Mouse (Mus musculus) heart, embryonic 14.5 days (tissue): Measurements from ENCODE around the gene Pygl. TPM values are rescaled to one million over a fixed set of nuclear protein-coding genes. Genes with fewer than 3 reads are reported as not detected.

Experiments used
- ATAC-seq: fragments of 200-750 bp; cut with Nextera tagmentation; 2 replicates; pipeline ENCODE4 v1.8.0; 2017; ENCODE audit warnings: low read depth, moderate TSS enrichment; ENCODE audit not compliant: insufficient number of reproducible peaks, insufficient read depth, low FRiP score
- H3K27ac ChIP-seq, 2 experiments: fragments of 200-500 bp in 1 of 2; fragments of 300-500 bp in 1 of 2; sonication (generic) in 1 of 2; replicated peaks in 1 of 2; 2 replicates each; pipeline ENCODE4 v1.5.1; 2012 to 2014; ENCODE audit warnings: low read depth in 2 of 2, low read length in 2 of 2, control low read depth in 1 of 2, mild to moderate bottlenecking in 1 of 2, mixed read lengths in 1 of 2; ENCODE audit not compliant: control insufficient read depth in 1 of 2, insufficient read depth in 1 of 2
- H3K27me3 ChIP-seq: fragments of 300-500 bp; sonication (generic); 2 replicates; pipeline ENCODE4 v1.6.1; 2014; ENCODE audit warnings: mild to moderate bottlenecking, low read length, control low read depth; ENCODE audit not compliant: control insufficient read depth, insufficient read depth
- H3K36me3 ChIP-seq: fragments of 300-500 bp; sonication (generic); 2 replicates; pipeline ENCODE4 v1.6.1; 2014; ENCODE audit warnings: mild to moderate bottlenecking, control low read depth, low read length, mixed read lengths; ENCODE audit not compliant: control insufficient read depth, insufficient read depth
- H3K4me1 ChIP-seq, 2 experiments: fragments of 200-500 bp in 1 of 2; fragments of 300-500 bp in 1 of 2; sonication (generic) in 1 of 2; 2 replicates each; pipeline ENCODE4 v1.6.1; 2012 to 2014; ENCODE audit warnings: low read length in 2 of 2, control low read depth in 1 of 2, mixed read lengths in 1 of 2; ENCODE audit not compliant: control insufficient read depth in 2 of 2, insufficient read depth in 2 of 2
- H3K4me2 ChIP-seq: fragments of 300-500 bp; sonication (generic); 2 replicates; pipeline ENCODE4 v1.6.1; 2014; ENCODE audit warnings: mild to moderate bottlenecking, low read length
- H3K4me3 ChIP-seq, 2 experiments: fragments of 200-500 bp in 1 of 2; fragments of 300-500 bp in 1 of 2; sonication (generic) in 1 of 2; 2 replicates each; pipeline ENCODE4 v1.5.1; 2012 to 2014; ENCODE audit warnings: low read length in 2 of 2, mild to moderate bottlenecking in 2 of 2, control low read depth in 1 of 2, low read depth in 1 of 2, moderate library complexity in 1 of 2; ENCODE audit not compliant: control insufficient read depth in 1 of 2, insufficient read depth in 1 of 2
- H3K9ac ChIP-seq: fragments of 300-500 bp; sonication (generic); 2 replicates; pipeline ENCODE4 v1.6.1; 2014; ENCODE audit warnings: mild to moderate bottlenecking, low read length
- H3K9me3 ChIP-seq: fragments of 300-500 bp; sonication (generic); 2 replicates; pipeline ENCODE4 v1.6.1; 2016; ENCODE audit warnings: low read length, control low read depth; ENCODE audit not compliant: control insufficient read depth
- WGBS: fragments of 180-500 bp; shearing (Covaris S2); extraction: QIAGEN DNeasy Blood & Tissue Kit; methylation state at CpG from one replicate; pipeline ENCODE4 v1.1.7; 2014; 5-methylcytosine and 5-hydroxymethylcytosine counted together
- polyA plus RNA-seq: library from polyadenylated mRNA; unstranded; fragments of >200 nt; fragmentation: Nextera tagmentation; extraction: Ambion mirVana; gene quantifications from 2 replicates; pipeline ENCODE4 v1.2.1, GENCODE M21; 2014

The Pygl gene
- polyA plus RNA-seq, 1 experiment from 2014 or later: 41.4 TPM

- WGBS: 85% methylated on average over 4 of the region's 4 CpGs
- H3K27me3 ChIP-seq: no peaks in the 10 kb centered on the region
- peaks cover 3% of the 10 kb centered on the region for H3K36me3 ChIP-seq
- H3K4me3 ChIP-seq: no peak overlapping the region
- no peak overlapping the region for H3K9ac ChIP-seq
- H3K27ac ChIP-seq: no peak overlapping the region
- H3K4me1 ChIP-seq: no peaks in the 10 kb centered on the region; a peak in 1 of 4 replicates
- no peak for ATAC-seq
- no peak overlapping the region for H3K4me2 ChIP-seq
- H3K9me3 ChIP-seq: no peaks in the 10 kb centered on the region
Observed at GRCm38 (mm10) chr12:70212501-70212900, 18.8 kb downstream of the Pygl start.

- H3K9me3 ChIP-seq: no peaks in the 10 kb centered on the region
- no peak overlapping the region for H3K4me2 ChIP-seq
- 69% methylated on average over 5 of the region's 5 CpGs for WGBS
- no peak overlapping the region for H3K27ac ChIP-seq
- ATAC-seq: no peak
- peaks cover 10% of the 10 kb centered on the region; the same call in 1 of the 2 replicates for H3K36me3 ChIP-seq
- no peaks in the 10 kb centered on the region for H3K4me1 ChIP-seq
- H3K27me3 ChIP-seq: no peaks in the 10 kb centered on the region
- no peak overlapping the region for H3K4me3 ChIP-seq
- H3K9ac ChIP-seq: no peak overlapping the region
Observed at GRCm38 (mm10) chr12:70208214-70208613, 23.1 kb downstream of the Pygl start.

GRCm38 (mm10) chr12:70204433-70204832, 26.9 kb downstream of the Pygl start:
- ATAC-seq: no peak
- Histone ChIP-seq H3K9me3 (no peaks in the 10 kb centered on the region), H3K4me1 (no peaks in the 10 kb centered on the region), H3K4me3 (no peak overlapping the region), H3K27me3 (no peaks in the 10 kb centered on the region), H3K4me2 (no peak overlapping the region), H3K9ac (no peak overlapping the region), H3K36me3 (peaks cover 19% of the 10 kb centered on the region; the same call in 1 of the 2 replicates), H3K27ac (no peak overlapping the region)
- WGBS: 77% methylated on average over 8 of the region's 8 CpGs

DNA sequence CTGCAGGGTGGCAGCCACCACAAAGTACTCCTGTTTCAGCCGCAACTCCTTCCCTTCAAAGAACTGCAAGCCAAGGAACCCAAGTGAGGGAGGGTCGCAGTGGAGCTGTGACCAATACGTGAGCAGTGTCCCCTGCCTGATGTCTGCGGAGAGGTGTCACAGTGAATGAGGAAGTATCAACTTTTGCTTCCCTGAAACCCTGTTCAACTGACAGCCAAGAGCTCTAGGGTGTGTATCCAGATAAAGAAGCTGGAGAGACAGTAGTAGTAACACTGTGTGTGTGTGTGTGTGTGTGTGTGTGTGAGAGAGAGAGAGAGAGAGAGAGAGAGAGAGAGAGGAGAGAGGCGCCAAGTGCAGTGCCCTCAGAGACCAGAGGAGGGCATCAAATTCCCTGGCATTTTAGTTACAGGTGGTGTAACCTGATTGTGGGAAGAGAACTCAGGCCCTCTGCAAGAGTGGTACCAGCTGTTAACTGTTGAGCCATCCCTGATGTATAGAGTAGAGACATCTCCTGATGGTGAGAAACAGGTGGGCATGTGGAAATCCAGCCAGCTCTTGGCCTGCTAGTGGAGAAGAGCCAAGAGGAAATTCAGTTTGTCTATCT, 29.3 kb downstream of the Pygl start:
- Histone ChIP-seq H3K27ac (no peak overlapping the region), H3K4me1 (no peaks in the 10 kb centered on the region), H3K36me3 (peaks cover 29% of the 10 kb centered on the region), H3K27me3 (no peaks in the 10 kb centered on the region), H3K9me3 (no peaks in the 10 kb centered on the region), H3K4me2 (no peak overlapping the region), H3K9ac (no peak overlapping the region), H3K4me3 (no peak overlapping the region)
- WGBS: 72% methylated on average over 5 of the region's 5 CpGs
- no peak for ATAC-seq

DNA sequence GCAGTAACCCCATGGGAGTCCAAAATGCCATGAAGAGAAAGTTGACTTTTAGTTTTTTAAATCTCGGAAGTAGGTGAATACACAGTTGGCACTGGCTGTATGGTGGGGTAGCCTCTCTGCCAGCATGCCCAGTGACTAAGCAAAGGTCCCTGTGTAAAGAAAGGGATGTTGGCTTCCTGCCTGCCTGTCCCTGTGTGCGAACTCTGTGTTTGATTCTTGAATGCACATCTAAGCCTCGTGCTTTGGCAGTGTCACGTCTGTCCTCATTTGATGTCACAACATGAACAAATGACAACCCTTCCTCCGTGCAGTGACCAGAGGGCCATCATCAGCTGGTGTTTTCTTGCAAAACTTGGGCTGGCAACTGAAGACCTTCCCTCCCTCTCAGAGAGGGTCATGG, 34.9 kb downstream of the Pygl start:
- H3K9me3 ChIP-seq: no peaks in the 10 kb centered on the region
- H3K36me3 ChIP-seq: peaks cover 37% of the 10 kb centered on the region
- H3K4me2 ChIP-seq: no peak overlapping the region
- H3K27me3 ChIP-seq: no peaks in the 10 kb centered on the region
- H3K4me3 ChIP-seq: no peak overlapping the region
- peaks cover 2 to 5% of the 10 kb centered on the region in 2 experiments; a peak in 2 of 4 replicates for H3K4me1 ChIP-seq
- no peak for ATAC-seq
- no peak overlapping the region for H3K27ac ChIP-seq
- no peak overlapping the region for H3K9ac ChIP-seq
- 86% methylated on average over 5 of the region's 5 CpGs for WGBS

GRCm38 (mm10) chr12:70195426-70195825, 35.9 kb downstream of the Pygl start:
- no peak for ATAC-seq
- Histone ChIP-seq H3K4me2 (no peak overlapping the region), H3K36me3 (peaks cover 33% of the 10 kb centered on the region), H3K9me3 (no peaks in the 10 kb centered on the region), H3K4me1 (peaks cover 2 to 5% of the 10 kb centered on the region in 2 experiments; a peak in 2 of 4 replicates), H3K4me3 (no peak overlapping the region), H3K9ac (no peak overlapping the region), H3K27ac (no peak overlapping the region), H3K27me3 (no peaks in the 10 kb centered on the region)
- 92% methylated on average over 6 of the region's 6 CpGs for WGBS

- WGBS: 31% methylated on average over 19 of the region's 19 CpGs
- H3K4me3 ChIP-seq: peak overlapping the region; percentile 27 to 39
- no peaks in the 10 kb centered on the region for H3K27me3 ChIP-seq
- peaks cover 19% of the 10 kb centered on the region for H3K36me3 ChIP-seq
- no peak overlapping the region for H3K9ac ChIP-seq
- peaks cover 2 to 5% of the 10 kb centered on the region in 2 experiments; a peak in 2 of 4 replicates for H3K4me1 ChIP-seq
- H3K27ac ChIP-seq: 0 out of 4 replicates have a peak overlapping the region, but pooled peaks of 1 of the 2 experiments have one; percentile 6
- H3K9me3 ChIP-seq: no peaks in the 10 kb centered on the region
- H3K4me2 ChIP-seq: peak overlapping the region; percentile 57
- no peak for ATAC-seq
Observed at GRCm38 (mm10) chr12:70192267-70192727, 39.0 kb downstream of the Pygl start.
